Mouse (Mus musculus): ENCODE results near the gene Mgme1.

GRCm38 (mm10) chr2:144245464-144245863, 25.0 kb upstream of the Mgme1 start:
- TF ChIP-seq POLR2A (IDR thresholded peaks at IDR 0.05; ENCODE audit: low read depth, low read length), result no peak
- no peak for TF ChIP-seq CTCF (conservative IDR thresholded peaks at IDR 0.05; ENCODE audit: insufficient read depth, insufficient read length, low read depth, low read length)

Measured in kidney, adult 2 months (tissue).